Mouse (Mus musculus) liver, embryonic 14.5 days (tissue): ENCODE measurements around the gene Cfap43.

ENCODE experiments used
- CTCF ChIP-seq: IDR thresholded peaks from 2 replicates; pipeline ENCODE4 v1.5.1; 2016; ENCODE audit warnings: antibody characterized with exemption, low read depth, control low read depth
- EP300 ChIP-seq: IDR thresholded peaks from 2 replicates; pipeline ENCODE4 v1.6.1; 2016; ENCODE audit warnings: antibody characterized with exemption, low read depth

DNA sequence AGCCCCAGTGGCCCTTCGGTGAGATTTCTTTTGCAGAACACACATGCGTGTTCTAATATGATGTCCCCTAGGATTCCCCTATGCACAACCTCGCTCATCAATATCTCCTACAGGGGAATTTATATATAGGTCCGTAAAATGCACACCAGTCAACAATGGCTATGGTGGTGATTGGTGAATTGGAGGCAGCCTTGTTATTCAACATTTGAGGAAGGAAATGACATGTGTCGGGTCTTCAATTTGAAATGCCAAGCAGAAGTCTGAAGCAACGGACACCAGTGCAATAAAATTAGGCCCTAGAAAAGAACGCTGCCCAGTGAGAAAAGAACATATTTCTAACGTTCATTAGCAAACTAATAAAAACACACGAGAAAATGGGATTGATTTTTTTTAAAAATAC, 17.9 kb upstream of the Cfap43 start:
- no peak for TF ChIP-seq CTCF
- no peak for TF ChIP-seq EP300
